Mouse (Mus musculus) cerebellum, adult 9-11 months (tissue): ENCODE data around the gene Upk3bl.
"Not testable (repeated sequence)": the region's sequence is repeated elsewhere in the genome, so short reads cannot be mapped to it uniquely, and the experiment has no call there.

Experiments used
- DNase-seq: peaks from one replicate; pipeline ENCODE4 v3.0.0; 2022

Gene Upk3bl

DNA sequence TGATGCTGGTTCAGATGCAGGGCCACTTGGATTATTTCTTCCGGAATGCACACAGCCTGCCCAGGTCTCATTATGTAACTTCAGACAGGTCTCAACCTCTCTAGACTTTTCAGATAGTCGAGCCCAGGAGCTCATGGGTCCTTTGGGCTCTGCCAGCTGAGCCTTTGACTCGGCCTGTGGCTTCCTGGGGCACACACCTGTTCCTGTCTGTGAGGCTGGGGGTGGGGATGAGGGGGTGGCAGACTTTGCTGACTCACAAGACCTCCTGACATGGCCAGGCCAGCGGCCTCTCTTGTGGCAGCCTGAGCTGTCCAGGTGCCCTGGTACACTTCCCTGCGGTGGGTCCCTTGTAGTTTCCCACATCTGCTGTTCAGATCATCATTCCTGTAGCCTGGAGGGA, 37.6 kb downstream of the Upk3bl start:
- DNase-seq: no peak

DNA sequence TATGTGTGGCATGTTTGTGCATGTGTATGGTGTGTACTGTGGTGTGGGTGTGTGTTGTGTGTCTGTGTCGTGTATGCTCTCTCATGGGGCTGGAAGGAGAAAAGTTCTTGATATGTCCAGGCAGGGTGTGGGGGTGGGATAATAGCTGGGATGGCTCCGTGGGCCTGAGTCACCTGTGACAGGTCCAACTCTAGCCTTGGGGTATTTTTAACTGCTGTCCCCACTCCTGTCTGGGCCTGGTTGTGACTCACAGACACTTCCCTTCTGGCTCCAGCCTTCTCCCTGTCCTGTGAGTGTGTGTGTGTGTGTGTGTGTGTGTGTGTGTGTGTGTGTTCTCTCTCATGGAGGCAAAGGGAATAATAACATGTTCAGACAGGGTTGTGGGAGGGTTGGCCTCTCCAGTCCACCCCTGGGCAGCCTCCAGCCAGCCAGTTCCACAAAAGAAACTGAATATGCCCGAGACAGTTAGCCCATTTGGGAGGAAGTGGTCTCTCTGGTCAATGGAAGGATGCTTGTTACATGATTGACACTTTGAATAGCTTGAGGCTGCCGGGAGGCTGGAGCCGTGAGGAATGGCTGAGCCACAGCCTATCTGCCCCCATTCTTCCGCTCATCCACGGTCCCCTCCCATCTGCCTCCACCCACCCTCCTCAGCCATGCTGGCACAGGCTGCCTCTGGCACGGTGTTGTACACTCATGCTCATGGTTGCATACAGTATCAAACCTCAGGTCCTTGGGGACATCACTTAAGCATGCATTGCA, 40.1 kb downstream of the Upk3bl start:
- DNase-seq: no peak

DNA sequence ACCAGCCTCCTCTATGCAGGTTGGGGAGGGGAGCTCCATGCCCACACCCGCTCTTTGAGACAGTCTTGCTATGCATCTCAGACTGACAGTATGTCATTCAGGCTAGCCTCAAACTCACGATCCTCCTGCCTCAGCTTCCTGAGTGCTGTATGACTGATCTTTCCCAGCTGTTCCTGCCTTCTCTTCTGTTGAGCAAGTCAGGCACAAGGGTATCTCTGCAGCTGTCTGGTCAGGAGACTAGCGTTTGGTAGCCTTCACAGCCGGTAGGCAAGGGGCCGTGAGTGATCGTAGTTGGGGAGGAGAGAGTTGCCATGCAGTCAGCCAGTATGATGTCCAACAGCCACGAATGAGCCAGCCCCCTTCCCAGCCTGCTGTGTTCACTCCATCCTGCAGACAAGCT, 40.8 kb downstream of the Upk3bl start:
- no peak for DNase-seq

DNA sequence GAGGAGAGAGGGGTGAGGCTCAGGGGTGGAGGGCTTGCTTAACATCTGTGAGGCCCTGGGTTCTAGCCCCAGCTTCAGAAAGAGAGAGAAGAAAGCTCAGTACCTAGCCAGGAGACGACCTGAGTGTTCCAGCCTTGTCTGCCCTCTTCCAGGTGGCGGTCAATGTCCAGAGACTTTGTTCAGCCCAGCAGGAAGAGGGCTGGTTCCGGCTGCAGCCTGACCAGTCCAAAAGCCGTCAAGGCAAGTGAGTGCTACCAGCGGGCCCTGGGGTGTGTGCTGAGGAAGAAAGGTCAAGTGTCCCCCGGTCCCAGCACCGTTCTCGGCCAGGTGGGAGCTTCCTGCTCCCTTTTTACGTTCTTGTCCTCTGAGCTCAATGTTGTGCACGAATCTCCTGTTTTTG, 44.2 kb downstream of the Upk3bl start:
- DNase-seq: no peak

DNA sequence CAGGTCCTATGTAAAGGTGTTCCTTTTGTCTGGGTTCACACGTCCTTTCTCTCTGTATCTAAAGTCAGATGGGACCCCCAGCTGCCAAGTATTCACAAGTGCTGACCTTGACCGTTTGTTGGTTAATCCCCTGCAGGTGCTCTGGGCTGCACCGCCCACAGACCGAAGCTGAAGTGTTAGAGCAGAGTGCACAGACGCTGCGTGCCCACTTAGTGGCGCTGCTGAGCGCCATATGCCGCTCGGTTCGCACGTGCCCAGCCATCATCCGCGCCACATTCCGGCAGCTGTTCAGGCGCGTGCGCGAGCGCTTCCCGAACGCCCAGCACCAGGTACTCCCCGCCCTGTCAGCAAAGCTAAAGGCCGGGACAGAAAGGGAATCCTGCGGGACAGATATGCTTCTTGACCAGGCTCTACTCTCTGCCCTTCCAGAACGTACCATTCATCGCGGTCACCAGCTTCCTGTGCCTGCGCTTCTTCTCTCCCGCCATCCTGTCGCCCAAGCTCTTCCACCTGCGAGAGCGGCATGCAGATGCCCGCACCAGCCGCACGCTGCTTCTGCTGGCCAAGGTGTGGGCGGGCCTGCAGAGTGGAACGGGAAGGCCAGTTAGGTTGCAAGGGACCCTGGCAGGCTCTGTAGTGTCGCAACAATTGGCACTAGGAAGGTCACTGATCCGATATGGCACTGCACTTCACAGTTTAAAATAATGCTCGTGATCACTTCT, 48.0 kb downstream of the Upk3bl start:
- DNase-seq: peak; percentile 79

DNA sequence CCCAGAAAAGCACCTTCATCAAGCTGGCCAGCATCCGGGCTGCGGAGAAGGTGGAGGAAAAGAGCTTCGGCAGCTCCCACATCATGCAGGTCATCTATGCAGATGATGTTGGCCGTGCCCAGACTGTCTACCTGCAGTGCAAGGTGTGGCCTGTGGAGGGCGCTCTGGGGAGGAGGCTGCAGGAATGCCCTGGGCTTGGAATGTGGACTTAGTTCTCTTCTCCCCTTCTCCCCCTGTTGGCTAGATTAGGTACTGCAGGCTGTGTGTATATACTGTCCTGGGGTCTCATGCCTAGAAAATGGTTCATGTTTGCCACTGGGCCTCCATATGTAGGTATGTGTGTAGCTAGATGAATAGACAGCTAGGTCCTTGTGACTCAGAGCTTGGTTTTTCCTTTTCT, 50.2 kb downstream of the Upk3bl start:
- DNase-seq: no peak

DNA sequence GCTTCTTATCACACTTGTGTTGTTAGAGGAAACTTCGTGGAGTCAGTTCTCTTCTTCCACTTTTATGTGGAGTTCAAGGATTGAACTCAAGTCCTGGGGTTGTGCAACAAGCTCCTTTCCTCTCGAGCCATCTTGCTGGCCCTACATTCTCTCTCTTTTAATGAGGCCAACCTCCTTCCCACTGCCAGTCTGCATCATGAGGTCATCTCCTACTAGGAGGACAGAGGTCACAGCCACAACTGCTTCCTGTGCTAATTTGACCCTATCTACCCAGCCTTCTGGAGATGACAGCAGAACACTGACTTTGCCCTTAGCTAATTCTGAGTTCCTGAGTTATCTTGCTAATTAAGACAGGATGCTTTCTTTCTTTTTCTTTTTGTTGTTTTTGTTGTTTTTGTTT, 54.2 kb downstream of the Upk3bl start:
- no peak for DNase-seq

DNA sequence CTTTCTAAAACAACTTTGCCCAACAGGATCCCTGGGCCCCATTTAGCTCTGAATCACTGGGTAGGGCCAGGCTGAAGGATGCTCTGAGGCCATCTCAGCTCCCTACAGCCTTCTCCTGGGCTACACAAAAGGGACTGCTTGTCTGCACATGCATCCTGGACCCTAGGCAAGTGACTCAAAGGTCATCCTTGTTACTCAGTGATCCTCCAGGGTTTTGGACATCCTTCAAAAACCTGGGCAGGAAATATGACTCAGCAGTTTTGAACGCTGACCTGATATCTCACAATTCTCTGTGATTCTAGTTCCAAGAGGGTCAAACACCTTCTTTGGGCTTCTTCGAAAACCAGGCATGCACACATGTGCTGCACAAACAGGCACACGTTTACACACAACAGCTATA, 54.8 kb downstream of the Upk3bl start:
- DNase-seq: no peak

DNA sequence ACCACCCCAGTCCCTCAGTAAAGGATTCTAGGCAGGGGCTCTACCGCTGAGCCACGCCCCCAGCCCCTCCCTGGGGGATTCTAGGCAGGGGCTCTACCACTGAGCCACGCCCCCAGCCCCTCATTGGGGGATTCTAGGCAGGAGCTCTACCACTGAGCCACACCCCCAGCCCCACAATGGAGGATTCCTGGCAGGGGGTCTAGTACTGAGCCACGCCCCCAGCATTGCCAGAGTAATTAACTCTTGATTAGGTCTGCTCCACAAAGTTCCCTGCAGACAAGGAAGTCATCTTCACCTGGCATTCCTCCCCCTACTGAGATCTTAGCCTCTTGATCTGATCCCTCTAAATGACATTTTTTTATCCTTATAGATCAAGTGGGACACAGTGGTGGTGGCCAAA, 59.3 kb downstream of the Upk3bl start:
- not testable (repeated sequence) for DNase-seq
